Mouse (Mus musculus) kidney, embryonic 15.5 days (tissue): ENCODE measurements at regions not wholly inside any gene's neighbourhood (a gene's known extent, or its start where the extent isn't known, plus 50 kb on each side); places are given as distances from the start of the nearest gene placed in this dataset.
A peak's percentile ranks its signal among the peaks of the same experiment; 100 is the strongest.
"Not testable (repeated sequence)": the region's sequence is repeated elsewhere in the genome, so short reads cannot be mapped to it uniquely, and the experiment has no call there.

Source experiments
- ATAC-seq: fragments of 200-750 bp; cut with Nextera tagmentation; replicated peaks from 2 replicates; pipeline ENCODE4 v1.8.0; 2017; ENCODE audit warnings: moderate TSS enrichment; ENCODE audit not compliant: low FRiP score
- H3K27ac ChIP-seq: fragments of 300-500 bp; sonication (generic); 2 replicates; pipeline ENCODE4 v1.5.1; 2015; ENCODE audit warnings: mild to moderate bottlenecking, inconsistent platforms
- H3K27me3 ChIP-seq: fragments of 300-500 bp; sonication (generic); 2 replicates; pipeline ENCODE4 v1.6.1; 2015; ENCODE audit warnings: inconsistent platforms
- H3K36me3 ChIP-seq: fragments of 300-500 bp; sonication (generic); 2 replicates; pipeline ENCODE4 v1.6.1; 2015; ENCODE audit warnings: inconsistent platforms
- H3K4me1 ChIP-seq: fragments of 300-500 bp; sonication (generic); 2 replicates; pipeline ENCODE4 v1.6.1; 2015; ENCODE audit warnings: inconsistent platforms
- H3K4me2 ChIP-seq: fragments of 300-500 bp; sonication (generic); 2 replicates; pipeline ENCODE4 v1.6.1; 2015; ENCODE audit warnings: moderate library complexity, mild to moderate bottlenecking, inconsistent platforms
- H3K4me3 ChIP-seq: fragments of 300-500 bp; sonication (generic); replicated peaks from 2 replicates; pipeline ENCODE4 v1.5.1; 2015; ENCODE audit warnings: mild to moderate bottlenecking, inconsistent platforms
- H3K9ac ChIP-seq: fragments of 300-500 bp; sonication (generic); 2 replicates; pipeline ENCODE4 v1.6.1; 2015; ENCODE audit warnings: mild to moderate bottlenecking, inconsistent platforms
- H3K9me3 ChIP-seq: fragments of 300-500 bp; sonication (generic); replicated peaks from 2 replicates; pipeline ENCODE4 v1.6.1; 2016; ENCODE audit warnings: inconsistent platforms
- WGBS: fragments of 180-500 bp; shearing (Covaris S2); methylation state at CpG from one replicate; pipeline ENCODE4 v1.1.7; 2015; ENCODE audit warnings: mixed read lengths; 5-methylcytosine and 5-hydroxymethylcytosine counted together

DNA sequence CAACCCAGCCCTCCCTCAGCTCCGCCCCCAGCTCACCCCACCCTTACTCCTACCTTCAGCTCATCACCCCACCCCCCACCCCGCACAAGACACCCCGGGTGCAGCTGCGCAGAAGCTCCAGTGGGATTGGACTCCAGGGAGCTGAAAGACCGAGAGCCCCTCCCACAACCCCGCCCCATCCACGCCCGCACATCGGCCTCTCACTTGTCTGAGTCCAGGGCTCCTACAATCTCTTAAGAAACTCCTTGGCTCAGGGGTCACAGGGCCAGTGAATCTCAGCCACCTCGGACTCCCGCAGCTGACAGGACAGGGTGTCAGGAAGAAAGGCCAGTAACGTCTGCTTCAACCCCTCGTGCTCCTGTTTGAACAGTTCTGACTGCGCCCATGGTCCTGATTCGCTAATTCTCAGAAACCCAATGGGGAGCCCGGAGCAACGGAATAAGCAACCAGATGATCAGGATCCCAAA is 120.7 kb downstream of the Map1s start:
- peak; percentile 90 for ATAC-seq

DNA sequence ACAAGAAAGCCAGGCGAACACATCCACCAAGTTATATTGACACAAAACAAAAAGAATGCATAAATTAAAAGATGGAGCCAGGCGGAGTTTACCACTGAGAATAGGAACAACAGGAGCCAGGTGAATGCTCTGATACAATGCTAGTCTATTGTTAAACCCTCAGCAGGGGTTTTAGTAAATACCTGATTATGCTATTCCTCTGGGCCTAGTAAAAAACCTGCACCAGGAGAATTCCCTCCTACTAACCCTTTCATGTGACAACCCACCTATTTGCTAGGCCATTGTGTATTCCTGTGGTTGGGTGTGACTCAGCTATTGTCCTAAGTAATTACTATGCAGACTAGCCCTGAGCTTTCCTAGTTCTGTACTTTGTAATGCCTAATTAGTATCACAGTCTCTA is 122.8 kb downstream of the Map1s start:
- H3K9me3 ChIP-seq, ATAC-seq, H3K4me3 ChIP-seq, H3K4me2 ChIP-seq, H3K9ac ChIP-seq, H3K27me3 ChIP-seq, H3K4me1 ChIP-seq, H3K36me3 ChIP-seq, H3K27ac ChIP-seq: not testable (repeated sequence)
- 93% methylated on average over 2 of the region's 2 CpGs for WGBS

More for the DNA sequence above, 120.7 kb downstream of the Map1s start:
- not testable (repeated sequence) for H3K9me3 ChIP-seq, H3K4me1 ChIP-seq, H3K36me3 ChIP-seq, H3K27ac ChIP-seq, H3K9ac ChIP-seq, H3K27me3 ChIP-seq
- Histone ChIP-seq H3K4me2 (peak overlapping the region; percentile 54), H3K4me3 (peak overlapping the region; percentile 25)
- WGBS, result 5% methylated on average over 17 of the region's 17 CpGs
